Mouse (Mus musculus): ENCODE results near the gene Paics. TPM values are rescaled to one million over a fixed set of nuclear protein-coding genes. Genes with fewer than 3 reads are reported as not detected.
A peak's percentile ranks its signal among the peaks of the same experiment; 100 is the strongest.
"Not testable (repeated sequence)": the region's sequence is repeated elsewhere in the genome, so short reads cannot be mapped to it uniquely, and the experiment has no call there.

The Paics gene
- polyA plus RNA-seq, 1 experiment from 2014 or later = 270 TPM

GRCm38 (mm10) chr5:76957954-76958353, 6.8 kb downstream of the Paics start:
- no peak for ATAC-seq (replicated peaks; ENCODE audit: insufficient number of reproducible peaks, low FRiP score, low TSS enrichment)
- no peak overlapping the region for H3K4me2 ChIP-seq
- H3K9me3 ChIP-seq (replicated peaks; ENCODE audit: control insufficient read depth, low read length) = no peaks in the 10 kb centered on the region
- H3K27ac ChIP-seq (ENCODE audit: low read depth, low read length) = no peak overlapping the region
- WGBS (ENCODE audit: insufficient replicate concordance) = 83% methylated on average over 1 of the region's 1 CpGs
- no peak overlapping the region for H3K4me3 ChIP-seq (ENCODE audit: low read depth, low read length)
- H3K4me1 ChIP-seq (ENCODE audit: control insufficient read depth, insufficient read depth, low read length) = peaks cover 9% of the 10 kb centered on the region
- no peaks in the 10 kb centered on the region for H3K27me3 ChIP-seq (ENCODE audit: control insufficient read depth, insufficient read depth, low read length)
- H3K36me3 ChIP-seq (ENCODE audit: control insufficient read depth, insufficient read depth, low read length) = peaks cover 35% of the 10 kb centered on the region
- H3K9ac ChIP-seq (ENCODE audit: low read depth, low read length) = no peak overlapping the region

- 88% methylated on average over 5 of the region's 5 CpGs for WGBS (ENCODE audit: insufficient replicate concordance)
- H3K4me2 ChIP-seq = no peak overlapping the region
- H3K4me1 ChIP-seq (ENCODE audit: control insufficient read depth, insufficient read depth, low read length) = peaks cover 3% of the 10 kb centered on the region; the same call in 1 of the 2 replicates
- no peaks in the 10 kb centered on the region for H3K9me3 ChIP-seq (replicated peaks; ENCODE audit: control insufficient read depth, low read length)
- H3K27me3 ChIP-seq (ENCODE audit: control insufficient read depth, insufficient read depth, low read length) = no peaks in the 10 kb centered on the region
- ATAC-seq (replicated peaks; ENCODE audit: insufficient number of reproducible peaks, low FRiP score, low TSS enrichment) = no peak
- no peak overlapping the region for H3K27ac ChIP-seq (ENCODE audit: low read depth, low read length)
- peaks cover 45% of the 10 kb centered on the region for H3K36me3 ChIP-seq (ENCODE audit: control insufficient read depth, insufficient read depth, low read length)
- no peak overlapping the region for H3K9ac ChIP-seq (ENCODE audit: low read depth, low read length)
- no peak overlapping the region for H3K4me3 ChIP-seq (ENCODE audit: low read depth, low read length)
These were observed 8.5 kb downstream of the Paics start for GRCm38 (mm10) chr5:76959587-76959986.

- Histone ChIP-seq H3K27me3 (ENCODE audit: control insufficient read depth, insufficient read depth, low read length) (no peaks in the 10 kb centered on the region), H3K4me2 (no peak overlapping the region), H3K9me3 (replicated peaks; ENCODE audit: control insufficient read depth, low read length) (no peaks in the 10 kb centered on the region), H3K4me3 (ENCODE audit: low read depth, low read length) (no peak overlapping the region), H3K9ac (ENCODE audit: low read depth, low read length) (no peak overlapping the region), H3K36me3 (ENCODE audit: control insufficient read depth, insufficient read depth, low read length) (peaks cover 41% of the 10 kb centered on the region), H3K27ac (ENCODE audit: low read depth, low read length) (no peak overlapping the region), H3K4me1 (ENCODE audit: control insufficient read depth, insufficient read depth, low read length) (no peaks in the 10 kb centered on the region)
- no peak for ATAC-seq (replicated peaks; ENCODE audit: insufficient number of reproducible peaks, low FRiP score, low TSS enrichment)
- 81% methylated on average over 11 of the region's 11 CpGs for WGBS (ENCODE audit: insufficient replicate concordance)
These were observed 11.4 kb downstream of the Paics start for GRCm38 (mm10) chr5:76962545-76962944.

- no peak overlapping the region for H3K27ac ChIP-seq (ENCODE audit: low read depth, low read length)
- H3K36me3 ChIP-seq (ENCODE audit: control insufficient read depth, insufficient read depth, low read length) = peaks cover 38% of the 10 kb centered on the region
- H3K27me3 ChIP-seq (ENCODE audit: control insufficient read depth, insufficient read depth, low read length) = no peaks in the 10 kb centered on the region
- no peaks in the 10 kb centered on the region for H3K4me1 ChIP-seq (ENCODE audit: control insufficient read depth, insufficient read depth, low read length)
- no peak overlapping the region for H3K4me2 ChIP-seq
- H3K9ac ChIP-seq (ENCODE audit: low read depth, low read length) = no peak overlapping the region
- ATAC-seq (replicated peaks; ENCODE audit: insufficient number of reproducible peaks, low FRiP score, low TSS enrichment) = no peak
- no peaks in the 10 kb centered on the region for H3K9me3 ChIP-seq (replicated peaks; ENCODE audit: control insufficient read depth, low read length)
- no peak overlapping the region for H3K4me3 ChIP-seq (ENCODE audit: low read depth, low read length)
- 95% methylated on average over 3 of the region's 3 CpGs for WGBS (ENCODE audit: insufficient replicate concordance)
These were observed 13.5 kb downstream of the Paics start for GRCm38 (mm10) chr5:76964651-76965050.

- 75% methylated on average over 5 of the region's 5 CpGs for WGBS (ENCODE audit: insufficient replicate concordance)
These were observed 18.1 kb downstream of the Paics start for GRCm38 (mm10) chr5:76969250-76969649.

GRCm38 (mm10) chr5:76971115-76971514, 20.0 kb downstream of the Paics start:
- not testable (repeated sequence) for H3K27ac ChIP-seq (ENCODE audit: low read depth, low read length); H3K9me3 ChIP-seq (replicated peaks; ENCODE audit: control insufficient read depth, low read length); H3K9ac ChIP-seq (ENCODE audit: low read depth, low read length); H3K4me2 ChIP-seq; H3K4me3 ChIP-seq (ENCODE audit: low read depth, low read length); H3K27me3 ChIP-seq (ENCODE audit: control insufficient read depth, insufficient read depth, low read length); ATAC-seq (replicated peaks; ENCODE audit: insufficient number of reproducible peaks, low FRiP score, low TSS enrichment)
- 77% methylated on average over 1 of the region's 1 CpGs for WGBS (ENCODE audit: insufficient replicate concordance)
- Histone ChIP-seq H3K4me1 (ENCODE audit: control insufficient read depth, insufficient read depth, low read length) (peaks cover 14% of the 10 kb centered on the region), H3K36me3 (ENCODE audit: control insufficient read depth, insufficient read depth, low read length) (peaks cover 11% of the 10 kb centered on the region)

More at GRCm38 (mm10) chr5:76969250-76969649, 18.1 kb downstream of the Paics start:
- Histone ChIP-seq H3K36me3 (ENCODE audit: control insufficient read depth, insufficient read depth, low read length) (peaks cover 18% of the 10 kb centered on the region), H3K9me3 (replicated peaks; ENCODE audit: control insufficient read depth, low read length) (no peaks in the 10 kb centered on the region), H3K27ac (ENCODE audit: low read depth, low read length) (no peak overlapping the region), H3K27me3 (ENCODE audit: control insufficient read depth, insufficient read depth, low read length) (no peaks in the 10 kb centered on the region), H3K4me3 (ENCODE audit: low read depth, low read length) (no peak overlapping the region), H3K9ac (ENCODE audit: low read depth, low read length) (no peak overlapping the region), H3K4me1 (ENCODE audit: control insufficient read depth, insufficient read depth, low read length) (peaks cover 7% of the 10 kb centered on the region), H3K4me2 (no peak overlapping the region)
- no peak for ATAC-seq (replicated peaks; ENCODE audit: insufficient number of reproducible peaks, low FRiP score, low TSS enrichment)

GRCm38 (mm10) chr5:76973488-76973887, 22.4 kb downstream of the Paics start:
- H3K9ac ChIP-seq (ENCODE audit: low read depth, low read length) = no peak overlapping the region; the same call in 1 of the 2 replicates
- no peaks in the 10 kb centered on the region for H3K27me3 ChIP-seq (ENCODE audit: control insufficient read depth, insufficient read depth, low read length)
- ATAC-seq (replicated peaks; ENCODE audit: insufficient number of reproducible peaks, low FRiP score, low TSS enrichment) = no peak
- H3K27ac ChIP-seq (ENCODE audit: low read depth, low read length) = no peak overlapping the region
- H3K4me1 ChIP-seq (ENCODE audit: control insufficient read depth, insufficient read depth, low read length) = peaks cover 14% of the 10 kb centered on the region
- peak overlapping the region; percentile 94 for H3K4me2 ChIP-seq
- H3K9me3 ChIP-seq (replicated peaks; ENCODE audit: control insufficient read depth, low read length) = no peaks in the 10 kb centered on the region
- peaks cover 8% of the 10 kb centered on the region for H3K36me3 ChIP-seq (ENCODE audit: control insufficient read depth, insufficient read depth, low read length)
- H3K4me3 ChIP-seq (ENCODE audit: low read depth, low read length) = peak overlapping the region; percentile 96
- 60% methylated on average over 3 of the region's 3 CpGs for WGBS (ENCODE audit: insufficient replicate concordance)

GRCm38 (mm10) chr5:76974207-76974553, 23.1 kb downstream of the Paics start:
- H3K4me2 ChIP-seq = peak overlapping the region; percentile 94
- H3K9me3 ChIP-seq (replicated peaks; ENCODE audit: control insufficient read depth, low read length) = no peaks in the 10 kb centered on the region
- peak overlapping the region; percentile 89; the same call in 1 of the 2 replicates for H3K27ac ChIP-seq (ENCODE audit: low read depth, low read length)
- peak; percentile 5; the same call in 1 of the 2 replicates for ATAC-seq (replicated peaks; ENCODE audit: insufficient number of reproducible peaks, low FRiP score, low TSS enrichment)
- H3K27me3 ChIP-seq (ENCODE audit: control insufficient read depth, insufficient read depth, low read length) = no peaks in the 10 kb centered on the region
- 2% methylated on average over 17 of the region's 17 CpGs for WGBS (ENCODE audit: insufficient replicate concordance)
- peaks cover 14% of the 10 kb centered on the region for H3K4me1 ChIP-seq (ENCODE audit: control insufficient read depth, insufficient read depth, low read length)
- H3K36me3 ChIP-seq (ENCODE audit: control insufficient read depth, insufficient read depth, low read length) = peaks cover 8% of the 10 kb centered on the region
- peak overlapping the region; percentile 92 for H3K9ac ChIP-seq (ENCODE audit: low read depth, low read length)
- H3K4me3 ChIP-seq (ENCODE audit: low read depth, low read length) = peak overlapping the region; percentile 96

GRCm38 (mm10) chr5:76974554-76975285, 23.6 kb downstream of the Paics start, which contains the start of gene Srp72:
TSS of gene Srp72 (plus strand) at chr5:76974683.
- peaks cover 13% of the 10 kb centered on the region for H3K36me3 ChIP-seq (ENCODE audit: control insufficient read depth, insufficient read depth, low read length)
- H3K4me3 ChIP-seq (ENCODE audit: low read depth, low read length) = peak within 1 kb of the TSS; percentile 96
- H3K9ac ChIP-seq (ENCODE audit: low read depth, low read length) = peak within 1 kb of the TSS; percentile 92
- ATAC-seq (replicated peaks; ENCODE audit: insufficient number of reproducible peaks, low FRiP score, low TSS enrichment) = peak; percentile 91
- H3K27ac ChIP-seq (ENCODE audit: low read depth, low read length) = peak within 1 kb of the TSS; percentile 89
- H3K4me1 ChIP-seq (ENCODE audit: control insufficient read depth, insufficient read depth, low read length) = peaks cover 14% of the 10 kb centered on the region
- no peaks in the 10 kb centered on the region for H3K27me3 ChIP-seq (ENCODE audit: control insufficient read depth, insufficient read depth, low read length)
- under 1% methylated on average over 60 of the region's 60 CpGs for WGBS (ENCODE audit: insufficient replicate concordance)
- H3K9me3 ChIP-seq (replicated peaks; ENCODE audit: control insufficient read depth, low read length) = no peaks in the 10 kb centered on the region
- H3K4me2 ChIP-seq = peak within 1 kb of the TSS; percentile 94
